Mouse (Mus musculus) heart, postnatal 10 days (tissue): ENCODE measurements at regions not wholly inside any gene's neighbourhood (a gene's known extent, or its start where the extent isn't known, plus 50 kb on each side); places are given as distances from the start of the nearest gene placed in this dataset.

Experiments used
- DNase-seq, 2 experiments: peaks; one replicate each; pipeline ENCODE4 v3.0.0; 2021
- intact Hi-C: fragments of 180-260 bp; cut with DNase I; formaldehyde crosslinking; loops from one replicate; pipeline ENCODE4 v1.15.1; 2025

DNA sequence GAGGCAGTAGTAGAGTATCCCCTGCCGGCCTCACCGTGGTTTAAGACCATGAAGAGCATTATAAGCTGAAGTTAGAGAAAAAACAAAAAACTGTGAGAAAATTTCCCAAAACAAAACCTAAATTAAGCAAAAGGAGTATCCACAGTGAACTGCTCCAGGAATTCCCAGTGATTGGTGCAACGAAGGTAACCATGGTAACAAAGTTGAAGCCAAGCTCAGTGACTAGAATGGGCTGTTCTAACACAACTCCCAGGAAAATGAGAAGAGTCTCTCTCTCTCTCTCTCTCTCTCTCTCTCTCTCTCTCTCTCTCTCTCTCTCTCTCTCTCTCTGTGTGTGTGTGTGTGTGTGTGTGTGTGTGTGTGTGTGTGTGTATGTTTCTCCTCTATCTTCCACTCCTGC lies 567.0 kb downstream of the Ttll7 start:
- no peak for DNase-seq
- intact Hi-C loops: no loop called here

GRCm38 (mm10) chr3:147422196-147422595 lies 570.0 kb downstream of the Ttll7 start:
- DNase-seq: no peak
- intact Hi-C loops: no loop called here

- intact Hi-C loops: no loop called here
- DNase-seq: no peak
Observed at GRCm38 (mm10) chr3:147423895-147424575, 571.9 kb downstream of the Ttll7 start.

- intact Hi-C loops: no loop called here
- DNase-seq: no peak
Observed at GRCm38 (mm10) chr3:147428837-147429236, 576.7 kb downstream of the Ttll7 start.

DNA sequence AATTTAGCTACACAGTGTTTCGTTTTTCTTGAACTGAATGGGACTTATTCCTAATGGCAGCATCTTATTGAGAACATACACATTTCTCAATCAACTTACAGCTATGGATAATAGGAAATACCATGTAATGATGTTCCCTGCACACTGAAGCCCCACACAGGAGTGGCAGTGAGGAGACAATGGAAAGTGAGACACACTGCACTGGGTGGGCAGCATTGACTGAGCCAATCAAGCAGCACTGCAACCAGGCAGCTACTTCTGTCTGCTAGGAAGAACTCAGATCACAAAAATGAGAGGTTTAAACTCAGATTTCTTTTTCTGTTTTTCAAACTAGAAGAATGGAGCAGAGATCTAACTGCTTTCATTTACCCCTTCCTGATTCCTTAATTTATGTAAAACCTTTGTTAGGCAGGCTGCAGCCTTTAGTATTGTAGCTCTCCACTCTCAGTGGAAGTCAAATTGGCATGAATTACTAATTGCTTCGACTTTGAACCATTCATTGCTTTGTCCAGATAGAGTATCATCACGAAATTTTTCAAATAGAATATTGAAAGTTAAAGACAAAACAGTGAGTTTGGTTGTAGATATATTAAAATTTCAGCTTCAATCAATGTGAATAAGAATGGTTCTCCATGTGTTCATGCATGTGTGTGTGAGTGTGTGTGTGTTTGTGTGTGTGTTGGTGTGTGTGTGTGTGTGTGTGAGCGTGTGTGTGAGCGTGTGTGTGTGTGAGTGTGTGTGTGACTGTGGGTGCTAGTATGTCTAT lies 590.9 kb downstream of the Ttll7 start:
- intact Hi-C loops: no loop called here
- DNase-seq: no peak

GRCm38 (mm10) chr3:147443691-147443960 lies 591.5 kb downstream of the Ttll7 start:
- intact Hi-C loops: no loop called here
- no peak for DNase-seq

DNA sequence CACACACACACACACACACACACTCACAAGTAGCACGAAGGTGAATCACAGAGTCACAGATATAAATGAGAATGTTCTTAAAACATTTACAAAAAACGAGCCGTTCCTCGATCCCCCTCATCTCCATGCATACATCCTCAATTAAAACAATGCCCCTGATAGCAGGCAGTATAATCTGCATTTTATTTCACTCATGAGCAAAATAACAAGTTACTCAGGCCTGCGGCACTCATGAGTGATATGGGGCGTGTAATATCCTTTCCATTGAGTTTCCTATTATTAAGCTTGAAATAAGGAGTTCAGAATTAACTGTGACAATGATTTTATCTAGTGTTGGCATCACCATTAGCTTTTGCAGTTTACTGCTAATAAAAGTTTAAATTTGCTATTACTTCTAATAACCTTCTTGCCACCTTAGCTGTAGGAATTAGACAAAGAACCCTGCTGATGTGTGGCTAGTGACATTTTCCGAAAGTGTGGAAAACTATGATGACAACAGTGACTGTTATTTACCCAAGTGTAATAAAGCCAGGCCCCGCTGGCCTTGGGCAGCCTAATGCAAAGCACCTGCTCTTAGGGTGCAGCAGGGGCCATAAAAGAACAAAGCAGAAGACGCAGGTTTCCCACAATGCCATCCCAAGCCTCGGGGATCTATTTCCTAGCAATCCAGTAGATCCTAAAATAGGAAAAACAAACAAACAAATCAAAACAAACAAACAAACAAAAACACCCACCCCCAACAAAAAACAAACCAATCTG lies 592.0 kb downstream of the Ttll7 start:
- no peak for DNase-seq
- intact Hi-C loops: no loop called here

DNA sequence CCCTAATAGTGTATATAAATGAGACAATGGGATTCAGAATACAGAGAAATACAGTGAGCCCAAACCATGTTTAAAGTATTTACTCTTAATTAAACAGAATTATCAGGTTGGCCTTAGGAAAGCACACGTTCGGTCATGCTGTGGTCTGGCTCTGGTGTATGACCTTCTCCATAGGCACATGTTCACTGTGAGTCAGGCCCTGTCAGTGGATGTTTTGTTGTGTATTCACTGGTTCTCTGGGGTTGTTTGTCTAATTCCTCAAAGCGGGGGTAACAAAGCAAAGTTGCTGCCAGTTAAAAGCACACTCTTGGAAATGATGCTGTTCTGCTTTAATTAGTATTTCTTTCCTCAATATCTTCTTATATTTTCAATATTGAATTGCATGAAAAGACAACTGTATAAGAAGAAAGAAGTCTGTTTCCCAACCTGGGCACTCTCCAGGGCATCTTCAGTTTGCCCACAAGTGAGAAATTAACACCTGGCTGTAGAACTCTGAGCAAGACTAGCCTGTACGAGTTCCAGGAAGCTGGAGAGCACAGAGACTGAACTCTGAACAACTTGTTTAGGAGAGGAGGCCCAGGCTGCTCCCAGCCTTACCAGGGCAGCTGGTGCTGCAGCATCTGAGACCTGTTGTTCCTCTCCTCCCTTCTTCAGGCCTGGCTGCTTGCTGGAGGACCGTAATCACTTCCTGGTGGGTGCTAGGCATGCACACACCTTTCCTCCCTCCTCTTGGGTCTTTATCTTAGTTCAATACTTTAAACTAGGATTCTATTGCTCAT lies 593.1 kb downstream of the Ttll7 start:
- intact Hi-C loops: no loop called here
- DNase-seq: no peak

DNA sequence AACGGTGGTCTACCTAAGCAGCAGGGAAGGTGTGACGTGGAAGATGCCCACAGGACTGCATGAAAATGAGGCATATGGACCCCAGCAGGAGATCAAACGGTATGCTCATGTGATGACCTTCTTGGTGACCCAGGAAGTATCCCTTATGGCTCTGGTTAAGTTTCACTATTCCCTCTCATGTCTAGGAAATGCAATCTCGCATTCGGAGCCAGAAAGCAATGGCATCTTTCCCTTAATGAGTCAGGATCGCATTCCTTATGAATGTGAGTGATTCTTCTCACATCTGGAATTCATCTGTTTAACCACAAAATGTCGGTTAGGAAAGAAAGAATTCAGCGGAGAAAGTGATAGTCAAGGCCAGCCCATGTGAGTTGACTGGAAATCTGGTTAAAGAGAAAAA lies 593.7 kb downstream of the Ttll7 start:
- intact Hi-C loops: no loop called here
- peak; percentile 57 to 60 for DNase-seq

DNA sequence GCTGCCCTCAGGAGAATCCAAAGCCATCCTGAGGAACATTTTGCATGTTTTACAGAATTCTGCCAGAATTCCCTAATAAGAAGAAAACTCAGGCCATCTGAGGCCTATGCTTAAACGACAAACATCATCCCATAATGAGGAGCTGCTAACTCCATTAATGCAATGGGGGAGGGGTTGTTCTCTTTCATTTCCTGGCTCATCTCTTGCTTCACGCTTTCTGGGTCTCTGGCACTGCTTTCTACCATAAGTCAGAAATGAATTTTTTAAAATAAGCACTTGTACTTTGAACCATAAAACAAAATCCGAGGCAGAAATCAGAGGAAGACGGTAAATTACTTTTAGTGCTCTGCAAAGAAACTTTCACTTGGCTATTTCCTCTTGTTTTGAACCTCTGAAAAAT lies 600.0 kb downstream of the Ttll7 start:
- no peak for DNase-seq
- intact Hi-C loops: no loop called here

DNA sequence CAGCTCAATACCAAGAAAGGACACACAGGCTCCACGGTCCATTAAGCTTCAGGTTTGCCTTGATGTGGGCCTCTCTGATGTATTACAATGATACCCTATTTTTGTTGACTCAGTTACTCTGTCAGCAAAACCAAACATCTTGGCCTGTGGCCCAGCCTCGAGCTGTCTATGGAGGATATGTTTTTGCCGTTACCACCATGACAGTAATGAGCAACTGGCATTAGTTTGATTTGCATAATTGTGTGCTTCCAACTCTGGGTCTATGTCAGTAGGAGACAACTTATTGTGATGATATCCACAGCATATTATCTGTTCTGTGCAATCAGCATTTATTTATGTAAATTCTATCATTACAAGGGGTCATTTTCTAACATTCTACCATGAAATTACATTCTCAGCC lies 603.2 kb downstream of the Ttll7 start:
- intact Hi-C loops: no loop called here
- no peak for DNase-seq

GRCm38 (mm10) chr3:147456294-147456693 lies 604.1 kb downstream of the Ttll7 start:
- no peak for DNase-seq
- intact Hi-C loops: no loop called here

- DNase-seq: no peak
- intact Hi-C loops: no loop called here
Observed at GRCm38 (mm10) chr3:147458115-147458514, 605.9 kb downstream of the Ttll7 start.

DNA sequence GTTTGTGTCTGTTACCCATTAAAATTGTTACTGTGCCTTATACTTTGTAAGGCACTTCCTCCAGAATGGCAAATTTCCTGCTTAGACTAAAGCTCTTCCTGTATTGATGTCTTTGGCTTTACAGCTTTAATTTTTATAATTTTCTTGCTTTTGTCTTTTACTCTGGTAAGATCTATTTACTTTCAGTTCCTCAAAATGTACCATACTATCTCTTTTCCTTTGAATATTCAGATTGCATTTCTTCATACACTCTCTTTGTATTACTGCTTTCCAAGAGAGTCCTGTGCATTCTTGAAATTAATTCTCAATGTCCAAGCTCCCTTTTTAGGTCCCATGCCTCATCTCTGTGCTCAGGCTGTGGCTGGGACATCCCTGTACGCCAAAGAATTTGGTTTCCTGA lies 627.7 kb downstream of the Ttll7 start:
- intact Hi-C loops: no loop called here
- no peak for DNase-seq
